Mouse (Mus musculus): ENCODE measurements around the gene Psd. TPM values are rescaled to one million over a fixed set of nuclear protein-coding genes. Genes with fewer than 3 reads are reported as not detected.
A peak's percentile ranks its signal among the peaks of the same experiment; 100 is the strongest.

Psd gene
- 100 to 1,000 TPM; 588 to 629 TPM for total RNA-seq (2021)

- DNase-seq (ENCODE audit: low spot score in 2 of 2), result peak; percentile 65 to 77
- intact Hi-C loops (cut with DNase I), result loop anchor here (5.0 kb wide), 1 partner anchor 175 kb away; the partner anchor contains the start of gene Trim8
Observed at GRCm38 (mm10) chr19:46326756-46327305, at the start of gene Psd. Gene Psd, minus strand, starts transcription at chr19:46327156.

DNA sequence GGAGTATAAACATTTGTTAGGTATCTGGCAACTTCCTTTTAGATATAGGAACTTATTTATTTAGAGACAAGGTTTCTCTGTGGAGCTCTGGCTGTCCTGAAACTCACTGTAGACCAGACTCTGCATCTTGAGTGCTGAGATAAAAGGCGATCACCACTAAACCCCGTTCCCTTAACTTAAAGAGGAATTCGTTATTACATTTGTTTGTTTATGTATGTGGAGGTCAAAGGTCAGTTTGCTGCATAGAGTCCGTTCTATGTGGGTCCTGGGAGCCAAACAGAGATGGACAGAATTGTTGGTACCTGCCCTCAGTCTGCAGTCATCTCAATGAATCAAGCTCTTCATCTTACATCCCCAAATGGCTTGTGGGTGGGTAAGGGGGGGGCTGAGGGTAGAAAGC, 48.9 kb upstream of the Psd start:
- DNase-seq (ENCODE audit: low spot score in 2 of 2), result no peak
- intact Hi-C loops (cut with DNase I), result no loop called here

DNA sequence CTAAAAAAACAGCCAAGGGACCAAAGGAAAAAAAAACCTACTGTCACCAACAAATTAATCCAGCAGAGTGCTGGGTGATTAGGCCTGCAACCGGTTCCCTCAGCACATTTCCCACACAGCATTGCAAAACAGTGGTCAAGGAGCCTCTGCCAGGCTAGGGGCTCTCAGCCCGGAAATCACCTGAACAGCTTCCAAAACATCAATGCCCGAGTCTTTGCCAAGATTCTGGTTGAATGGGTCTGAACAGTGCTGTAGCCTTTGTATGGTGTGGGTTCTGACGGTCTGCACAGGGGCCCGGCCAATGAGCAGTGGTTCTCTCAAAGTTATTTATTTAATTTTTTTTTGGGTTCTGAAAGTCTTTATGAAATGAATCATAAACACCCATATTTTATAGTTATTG, 48.5 kb upstream of the Psd start:
- intact Hi-C loops (cut with DNase I), result no loop called here
- DNase-seq (ENCODE audit: low spot score in 2 of 2), result peak in 1 of 2 experiments; percentile 66

DNA sequence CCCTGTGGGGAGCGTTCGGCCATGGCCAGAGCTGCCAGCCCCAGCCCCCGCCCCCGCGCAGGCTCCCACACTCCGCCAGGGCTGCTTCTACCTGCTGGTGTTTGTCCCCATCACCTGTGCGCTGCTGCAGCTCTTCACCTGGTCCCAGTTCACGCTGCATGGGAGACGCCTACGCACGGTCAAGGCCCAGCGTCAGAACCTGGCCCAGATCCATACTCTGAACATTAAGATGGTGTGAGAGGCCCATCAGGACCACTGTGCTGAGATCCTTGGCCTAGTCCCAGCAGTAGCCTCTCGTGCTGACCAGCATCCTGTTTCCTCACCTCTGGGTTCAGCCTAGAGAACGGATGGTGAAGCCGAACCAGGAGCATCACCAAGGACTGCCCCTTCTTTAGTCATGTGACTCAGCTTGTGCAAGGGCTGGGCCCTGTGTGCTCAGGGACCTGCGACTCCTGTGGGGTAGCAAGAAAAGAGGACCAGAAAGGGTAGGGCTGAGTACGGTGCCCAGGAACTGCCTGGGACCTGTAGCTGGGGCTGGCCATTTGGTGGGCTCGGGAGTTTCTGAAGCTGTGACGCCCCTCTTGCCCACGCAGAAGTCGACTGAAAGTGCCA, 47.6 kb upstream of the Psd start:
- intact Hi-C loops (cut with DNase I), result no loop called here
- DNase-seq (ENCODE audit: low spot score in 2 of 2), result no peak

DNA sequence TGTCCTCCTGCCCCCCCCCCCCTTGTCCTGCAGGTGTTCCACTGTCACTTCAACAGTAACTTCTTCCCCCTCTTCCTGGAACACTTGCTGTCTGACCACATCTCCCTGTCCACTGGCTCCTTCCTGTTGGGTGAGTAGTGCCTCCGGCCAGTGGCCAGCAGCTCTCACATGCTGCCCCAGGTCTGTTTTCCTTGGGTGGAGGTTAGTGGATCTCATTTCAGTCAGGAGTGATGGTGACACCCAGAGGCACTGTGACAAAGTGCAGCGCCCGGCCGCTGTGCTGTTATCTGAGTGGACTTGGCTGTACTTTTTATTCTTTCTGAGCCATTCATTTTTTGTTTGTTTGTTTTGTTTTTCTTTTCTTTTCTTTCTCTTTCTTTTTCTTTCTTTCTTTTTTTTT, 42.2 kb upstream of the Psd start:
- DNase-seq (ENCODE audit: low spot score in 2 of 2), result peak; percentile 57 to 76
- intact Hi-C loops (cut with DNase I), result loop anchor here (2.0 to 5.0 kb wide), 2 partner anchors 30 to 52 kb away; partner anchors contain the start of gene Cuedc2

DNA sequence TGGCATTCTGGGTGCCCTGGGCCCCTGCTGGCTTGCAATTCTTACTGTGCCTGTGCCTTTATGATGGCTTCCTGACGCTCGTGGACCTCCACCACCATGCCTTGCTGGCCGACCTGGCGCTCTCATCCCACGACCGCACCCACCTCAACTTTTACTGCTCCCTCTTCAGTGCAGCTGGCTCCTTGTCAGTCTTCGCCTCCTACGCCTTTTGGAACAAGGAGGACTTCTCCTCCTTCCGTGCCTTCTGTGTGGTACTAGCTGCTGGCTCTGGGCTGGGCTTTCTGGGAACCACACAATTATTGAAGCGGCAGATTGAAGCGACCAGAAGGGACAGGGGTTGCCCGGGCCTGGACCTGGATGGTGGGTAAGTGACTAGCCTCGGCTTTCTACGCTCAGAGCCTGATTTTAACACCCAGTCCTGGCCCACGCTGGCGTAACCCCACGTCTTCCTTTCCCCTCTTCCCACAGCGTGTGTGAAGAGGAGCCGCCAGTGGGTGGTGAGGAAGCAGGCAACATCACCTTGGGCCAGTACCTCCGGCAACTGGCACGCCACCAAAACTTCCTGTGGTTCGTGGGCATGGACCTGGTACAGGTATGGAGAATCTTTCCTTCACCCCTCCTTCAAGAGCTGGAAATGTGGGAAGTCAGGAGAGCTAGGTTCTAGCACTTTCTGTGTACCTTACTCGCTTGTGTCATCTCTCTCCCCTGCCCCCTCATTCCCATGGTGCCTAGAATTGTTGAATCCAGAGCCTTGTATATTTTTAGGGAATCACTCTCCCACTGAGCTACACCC, 41.0 kb upstream of the Psd start:
- peak; percentile 58 to 89 for DNase-seq (ENCODE audit: low spot score in 2 of 2)
- intact Hi-C loops (cut with DNase I), result loop anchor here (2.0 to 5.0 kb wide), 2 partner anchors 29 to 51 kb away; partner anchors contain the start of gene Cuedc2

DNA sequence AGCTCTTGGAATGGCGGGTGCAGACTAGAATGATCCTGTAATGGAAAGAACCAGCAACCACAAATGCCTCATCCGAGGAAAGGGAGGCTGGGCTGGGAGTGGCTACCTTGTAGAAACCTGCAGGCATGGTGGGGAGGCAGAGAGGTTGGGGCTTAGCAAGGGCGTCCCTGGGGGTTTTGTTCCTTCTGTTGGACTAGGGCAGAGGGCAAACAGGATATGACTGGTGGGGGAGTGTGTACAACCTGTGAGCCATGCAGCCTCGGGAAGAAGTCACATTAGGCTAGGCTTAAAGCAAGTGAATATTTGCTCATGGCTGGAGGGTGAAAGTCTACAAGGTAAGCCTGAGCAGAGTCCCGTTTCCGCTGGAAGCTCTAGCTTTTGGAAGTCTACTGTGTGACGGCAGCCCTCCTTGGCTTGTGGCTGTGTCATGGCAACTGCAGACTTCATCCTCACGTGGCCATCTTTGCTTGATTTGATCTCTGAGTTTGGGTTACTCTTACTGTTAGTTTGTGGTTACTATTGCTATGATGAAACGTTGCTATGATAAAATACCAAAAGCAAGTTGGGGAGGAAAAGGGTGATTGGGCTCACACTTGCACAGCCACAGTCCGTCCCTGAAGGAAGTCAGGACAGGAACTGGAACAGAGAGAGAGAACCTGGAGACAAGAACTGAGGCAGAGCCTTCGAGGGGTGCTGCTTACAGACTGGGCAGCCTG, 36.5 kb upstream of the Psd start:
- no peak for DNase-seq (ENCODE audit: low spot score in 2 of 2)
- intact Hi-C loops (cut with DNase I), result no loop called here

DNA sequence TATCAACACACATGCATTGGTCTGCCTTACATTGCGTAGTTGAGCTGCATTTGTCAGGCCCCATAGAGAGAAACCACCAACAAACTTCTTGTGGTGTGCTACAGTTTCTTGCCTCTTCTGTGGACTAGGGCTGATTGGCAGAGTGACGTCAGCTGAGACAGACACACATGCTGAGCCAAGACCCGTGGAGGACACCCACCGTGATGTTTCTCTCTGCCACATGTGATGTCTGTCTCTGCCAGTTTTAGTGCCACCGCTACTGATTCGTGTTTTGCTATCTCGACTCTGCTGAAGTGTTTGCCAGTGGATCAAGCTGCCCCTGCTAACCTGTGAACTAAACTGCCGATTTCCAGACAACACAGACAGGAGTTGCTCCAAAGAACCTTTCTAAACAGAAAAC, 35.1 kb upstream of the Psd start:
- intact Hi-C loops (cut with DNase I), result no loop called here

GRCm38 (mm10) chr19:46358381-46358780, 31.4 kb upstream of the Psd start:
- intact Hi-C loops (cut with DNase I), result no loop called here
- no peak for DNase-seq (ENCODE audit: low spot score in 2 of 2)

More for the DNA sequence above, 35.1 kb upstream of the Psd start:
- no peak for DNase-seq (ENCODE audit: low spot score in 2 of 2)

DNA sequence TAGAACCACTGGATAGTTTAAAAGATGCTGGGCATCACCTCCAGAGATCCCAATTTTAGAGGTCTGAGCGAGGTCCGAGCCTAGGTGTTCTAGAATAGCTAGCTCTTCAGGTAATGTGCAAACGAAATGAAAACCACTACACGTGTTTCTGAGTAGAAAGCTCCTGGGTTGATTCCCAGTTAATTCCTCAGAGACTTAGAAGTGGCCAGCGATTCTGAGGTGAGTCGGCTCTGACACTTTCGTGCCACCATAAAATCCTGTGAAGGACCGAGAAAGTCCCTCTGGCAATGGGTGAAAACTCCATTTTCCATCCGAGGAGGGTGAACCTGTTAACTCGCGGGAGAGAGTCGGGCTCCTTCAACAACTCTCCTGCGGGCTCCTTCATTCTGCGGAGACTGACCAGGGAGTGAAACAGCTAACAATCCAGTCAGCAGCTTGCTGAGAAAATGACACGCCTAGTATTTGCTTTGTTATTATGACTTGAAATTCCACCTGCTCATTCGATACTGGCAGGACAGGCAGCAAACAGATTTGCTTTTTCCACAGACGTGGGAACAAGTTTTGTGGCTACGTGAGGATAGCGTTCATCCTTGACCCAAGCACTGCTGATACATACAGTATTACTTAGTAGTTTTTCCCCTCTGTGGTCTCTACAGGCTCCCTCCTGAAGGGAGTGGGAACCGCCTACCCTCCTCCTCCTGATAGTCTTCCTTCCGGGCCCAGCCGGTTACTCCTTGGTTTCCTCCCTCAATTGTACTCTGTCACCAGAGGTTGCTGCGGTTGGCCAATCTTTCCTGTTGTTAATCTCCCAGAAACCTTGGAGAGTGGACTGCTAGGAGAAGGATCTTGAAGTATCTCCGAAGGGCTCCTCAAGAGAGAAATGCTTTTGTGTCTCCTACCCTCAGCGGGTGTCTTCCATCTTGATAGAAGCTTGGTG, 30.7 kb upstream of the Psd start:
- DNase-seq (ENCODE audit: low spot score in 2 of 2), result no peak
- intact Hi-C loops (cut with DNase I), result loop anchor here (2.0 kb wide), 1 partner anchor 19 kb away; the partner anchor contains the start of gene Cuedc2

DNA sequence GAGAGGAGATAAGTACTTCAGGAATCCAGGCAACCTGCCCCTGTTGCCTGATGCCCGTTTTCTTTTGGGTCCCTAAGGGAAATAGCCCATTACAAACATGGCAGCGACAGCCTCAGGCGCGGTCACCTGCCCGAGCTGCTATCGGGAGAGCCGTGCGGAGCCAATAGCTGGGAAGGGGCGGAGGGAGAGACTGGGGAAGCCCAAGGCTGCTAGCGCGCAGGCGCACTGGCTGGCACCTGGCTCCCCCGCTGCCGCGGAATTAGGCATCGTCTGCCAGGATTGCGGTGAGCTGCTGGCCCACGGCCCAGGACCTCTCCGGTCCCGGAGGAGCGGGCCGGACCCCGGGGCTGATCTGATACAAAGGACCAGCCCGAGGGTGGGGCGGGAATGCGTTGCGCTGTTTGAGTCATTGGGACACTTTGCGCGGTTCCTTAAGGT, 29.8 kb upstream of the Psd start:
- DNase-seq (ENCODE audit: low spot score in 2 of 2), result peak; percentile 89 to 95
- intact Hi-C loops (cut with DNase I), result loop anchor here (2.0 kb wide), 1 partner anchor 18 kb away; the partner anchor contains the start of gene Cuedc2

DNA sequence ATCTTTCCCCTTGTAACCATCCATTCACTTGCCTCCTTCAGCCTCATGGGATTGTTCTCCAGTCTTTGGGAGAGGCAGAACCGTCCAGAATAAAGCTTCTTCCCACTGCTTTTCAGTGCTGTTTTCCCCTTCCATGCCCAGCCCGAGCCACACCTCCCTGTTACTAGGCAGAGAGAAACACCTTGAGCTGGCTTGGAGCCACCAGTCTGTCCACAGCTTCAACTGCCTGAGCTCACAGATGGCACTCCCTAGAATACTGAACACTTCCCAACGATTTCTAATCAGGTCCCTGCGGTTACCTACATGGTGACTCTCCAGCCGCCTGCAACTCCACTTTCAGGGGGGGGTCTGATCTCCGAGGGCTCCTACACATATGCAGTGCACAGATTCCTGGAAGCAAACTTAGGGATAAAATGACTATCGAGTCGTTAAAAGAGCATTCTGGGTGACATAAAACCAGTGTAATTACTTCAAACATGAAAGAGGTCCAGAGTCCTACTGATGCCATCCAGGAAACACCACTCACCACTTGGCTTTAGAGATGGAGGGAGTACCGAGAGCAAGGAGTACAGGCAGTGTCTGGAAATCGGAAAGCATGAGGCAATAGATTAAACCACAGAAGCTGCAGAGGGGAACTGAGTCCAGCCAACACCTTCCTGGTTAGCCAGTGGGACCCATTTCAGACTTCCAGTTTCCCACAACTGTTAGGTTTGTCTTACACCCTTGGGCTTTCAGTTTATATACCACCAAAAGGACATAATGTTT, 23.4 kb upstream of the Psd start, which contains the start of gene 2310034G01Rik:
2310034G01Rik (minus strand) TSS at position 135 of the 765 bp plus-strand sequence.
- intact Hi-C loops (cut with DNase I), result no loop called here
- DNase-seq (ENCODE audit: low spot score in 2 of 2), result no peak

- no peak for DNase-seq (ENCODE audit: low spot score in 2 of 2)
- intact Hi-C loops (cut with DNase I), result no loop called here
Observed at GRCm38 (mm10) chr19:46349550-46349949, 22.6 kb upstream of the Psd start.

DNA sequence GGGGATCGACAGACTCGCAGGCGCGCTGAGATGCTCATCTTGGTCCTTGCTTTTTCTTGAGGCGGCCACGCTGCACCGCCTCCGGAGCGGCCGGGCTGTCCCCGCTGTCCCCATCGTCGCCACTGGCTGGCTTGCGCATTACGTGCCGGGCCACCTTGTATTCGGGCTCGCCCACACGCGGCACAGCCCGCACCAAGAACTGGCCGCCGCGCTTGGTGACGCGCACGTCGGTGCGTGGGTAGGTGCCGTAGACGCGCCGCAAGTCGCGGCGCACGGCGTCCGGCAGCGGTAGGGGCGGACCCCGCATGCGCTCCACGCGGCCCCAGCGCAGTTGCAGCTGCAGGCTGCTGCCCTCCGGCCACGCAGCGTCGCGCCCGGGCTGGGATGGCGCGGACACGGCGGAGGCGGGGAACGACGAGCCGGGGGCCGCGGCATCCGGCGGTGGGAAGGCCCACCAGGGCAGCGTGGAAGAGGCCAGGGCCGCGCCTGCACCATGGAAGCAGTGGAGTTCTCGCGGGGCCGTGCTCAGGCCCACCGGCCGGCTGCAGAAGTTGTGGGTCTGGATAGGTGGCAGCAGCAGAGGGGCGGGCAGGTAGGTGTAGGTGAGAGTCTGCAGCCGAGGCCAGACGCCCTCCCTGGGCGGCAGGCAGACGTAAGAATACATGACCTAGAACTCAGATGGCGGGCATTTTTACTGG, 22.0 kb upstream of the Psd start:
- intact Hi-C loops (cut with DNase I), result no loop called here
- peak; percentile 93 to 97 for DNase-seq (ENCODE audit: low spot score in 2 of 2)

DNA sequence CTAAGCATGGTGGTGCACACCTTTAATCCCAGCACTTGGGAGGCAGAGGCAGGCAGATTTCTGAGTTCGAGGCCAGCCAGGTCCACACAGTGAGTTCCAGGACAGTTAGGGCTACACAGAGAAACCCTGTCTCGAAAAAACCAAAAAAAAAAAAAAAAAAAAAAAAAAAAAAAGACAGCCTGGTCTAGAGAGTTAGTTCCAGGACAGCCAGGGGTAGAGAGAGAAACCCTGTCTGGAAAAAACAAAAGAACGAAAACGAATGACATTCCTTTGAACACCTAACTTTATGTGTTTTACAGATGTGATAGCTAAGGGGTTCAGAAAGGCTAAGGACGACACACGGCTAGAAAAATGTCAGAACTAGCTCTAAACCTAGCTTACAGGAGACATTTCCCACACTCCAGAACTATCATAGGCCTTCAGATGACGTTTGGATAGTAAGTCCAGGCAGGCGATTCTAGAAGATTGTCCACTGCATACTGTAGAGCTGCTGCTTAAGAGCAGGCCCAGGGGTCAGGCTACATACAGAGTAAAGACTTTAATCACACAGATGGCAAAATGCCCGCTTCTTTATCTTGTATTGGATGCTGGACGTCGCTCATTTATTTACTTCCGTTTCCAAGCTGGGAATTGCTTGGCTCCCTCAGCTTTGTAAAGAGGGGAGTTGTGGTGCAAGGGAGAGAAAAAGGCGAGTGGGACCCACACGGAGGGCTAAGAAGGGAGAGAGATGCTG, 21.1 kb upstream of the Psd start:
- intact Hi-C loops (cut with DNase I), result no loop called here
- DNase-seq (ENCODE audit: low spot score in 2 of 2), result no peak

GRCm38 (mm10) chr19:46347146-46347545, 20.2 kb upstream of the Psd start:
- no peak for DNase-seq (ENCODE audit: low spot score in 2 of 2)
- intact Hi-C loops (cut with DNase I), result no loop called here

Data from left cerebral cortex, postnatal 25 days (tissue).